Mouse (Mus musculus): ENCODE measurements at regions not wholly inside any gene's neighbourhood (a gene's known extent, or its start where the extent isn't known, plus 50 kb on each side); places are given as distances from the start of the nearest gene placed in this dataset.

DNA sequence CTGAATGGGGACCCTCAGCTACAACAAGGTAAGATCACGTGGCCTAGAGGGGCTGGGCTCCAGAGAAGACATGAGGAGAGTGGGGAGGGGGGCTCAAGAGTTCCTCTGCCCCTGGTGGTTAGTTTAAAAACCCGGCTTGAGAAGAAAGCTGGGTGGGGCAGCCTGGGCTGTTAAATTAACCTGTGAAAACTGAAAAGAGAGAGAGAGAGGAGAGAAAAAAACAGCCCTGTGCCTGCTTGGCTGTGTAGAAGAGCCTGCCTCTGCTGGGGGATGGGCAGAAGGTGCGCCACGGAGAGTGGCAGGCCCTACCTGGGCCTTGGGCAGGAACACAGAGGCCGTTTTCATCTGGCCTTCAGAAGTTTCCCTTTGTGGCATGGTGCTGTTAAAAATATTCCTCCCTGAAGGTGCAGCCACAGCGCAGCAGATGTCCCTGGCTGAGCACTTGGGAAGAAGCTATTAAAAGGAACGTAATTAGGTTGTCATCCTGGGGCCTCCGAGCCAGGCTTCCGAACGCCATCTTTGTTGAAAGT lies 75.0 kb upstream of the Calm2 start:
- Histone ChIP-seq H3K4me3 (ENCODE audit: inconsistent target) (no peak overlapping the region), H3K36me3 (ENCODE audit: inconsistent target) (no peaks in the 10 kb centered on the region), H3K79me2 (ENCODE audit: inconsistent target) (no peaks in the 10 kb centered on the region), H3K27ac (no peak overlapping the region)
- WGBS (ENCODE audit: missing documents): 86% methylated on average over 10 of the region's 10 CpGs

DNA sequence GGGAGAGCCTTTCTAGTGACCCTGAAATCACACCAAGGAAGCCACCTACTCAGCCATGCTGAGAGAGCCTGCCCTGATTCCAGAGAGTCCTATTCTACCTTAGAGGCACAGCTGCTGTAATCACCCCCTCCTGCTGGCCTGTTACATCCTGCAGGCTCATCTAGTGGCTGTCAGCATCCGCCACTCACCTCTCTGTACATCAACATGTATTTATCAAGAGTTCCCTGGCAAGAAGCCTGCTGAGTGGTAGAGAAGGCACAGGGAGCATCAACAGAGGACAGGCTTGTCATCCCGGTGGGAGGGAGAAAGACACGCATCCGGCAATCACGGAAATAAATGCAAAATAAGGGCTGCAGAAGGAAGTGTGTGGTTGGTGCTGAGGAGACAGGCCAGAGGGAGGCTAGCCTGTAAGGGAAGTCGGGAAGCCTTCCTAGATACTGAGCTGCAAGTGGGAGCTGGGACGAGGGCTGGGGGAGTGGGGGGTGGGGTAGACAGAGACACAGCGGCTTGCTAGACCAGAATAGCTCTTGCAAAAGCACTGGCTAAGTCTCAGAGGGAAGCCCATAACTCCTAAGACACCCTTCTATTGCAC lies 75.9 kb upstream of the Calm2 start:
- Histone ChIP-seq H3K36me3 (ENCODE audit: inconsistent target) (no peaks in the 10 kb centered on the region), H3K27ac (no peak overlapping the region), H3K4me3 (ENCODE audit: inconsistent target) (no peak overlapping the region), H3K79me2 (ENCODE audit: inconsistent target) (no peaks in the 10 kb centered on the region)
- WGBS (ENCODE audit: missing documents): 16% methylated on average over 8 of the region's 8 CpGs

DNA sequence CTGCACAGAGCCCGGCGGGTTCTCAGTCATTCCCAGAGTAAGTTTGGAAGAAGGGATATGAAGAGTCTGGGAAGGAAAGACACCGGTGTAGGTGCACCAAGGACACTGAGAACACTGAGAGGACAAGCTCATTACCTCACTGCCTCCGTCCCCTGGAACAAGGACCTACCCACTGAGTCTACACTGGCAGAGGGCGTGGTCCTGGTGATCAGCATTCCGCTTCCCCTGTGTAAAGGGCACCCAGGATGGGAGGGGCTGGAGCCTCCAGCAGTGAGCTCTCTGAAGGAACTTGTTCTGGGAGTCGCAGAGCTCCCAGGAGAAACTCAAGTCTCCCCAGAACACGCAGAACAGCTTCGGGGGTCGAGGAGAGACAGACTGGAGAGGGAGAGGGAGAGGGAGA lies 76.9 kb upstream of the Calm2 start:
- no peak overlapping the region for H3K27ac ChIP-seq
- no peaks in the 10 kb centered on the region for H3K36me3 ChIP-seq (ENCODE audit: inconsistent target)
- H3K79me2 ChIP-seq (ENCODE audit: inconsistent target): no peaks in the 10 kb centered on the region
- H3K4me3 ChIP-seq (ENCODE audit: inconsistent target): no peak overlapping the region
- WGBS (ENCODE audit: missing documents): 89% methylated on average over 7 of the region's 10 CpGs

DNA sequence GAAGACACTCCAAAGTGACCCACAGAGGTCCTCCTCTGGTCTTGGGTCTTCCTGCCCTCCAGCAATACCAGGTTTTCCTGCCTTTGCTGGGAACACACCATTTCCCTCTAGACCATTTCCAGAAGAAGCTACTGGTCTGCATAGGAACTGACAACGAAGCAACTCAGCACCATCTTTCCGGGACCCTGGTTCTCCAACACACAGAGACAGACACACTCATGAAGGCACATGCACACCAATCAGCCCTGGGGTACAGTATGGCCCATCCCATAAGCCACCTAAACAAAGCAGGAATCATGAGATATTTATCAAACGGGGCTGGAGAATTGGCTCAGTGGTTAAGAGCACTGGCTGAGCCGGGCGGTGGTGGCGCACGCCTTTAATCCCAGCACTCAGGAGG lies 80.4 kb upstream of the Calm2 start:
- no peaks in the 10 kb centered on the region for H3K36me3 ChIP-seq (ENCODE audit: inconsistent target)
- H3K27ac ChIP-seq: no peak overlapping the region
- 100% methylated on average over 2 of the region's 7 CpGs for WGBS (ENCODE audit: missing documents)
- no peak overlapping the region for H3K4me3 ChIP-seq (ENCODE audit: inconsistent target)
- H3K79me2 ChIP-seq (ENCODE audit: inconsistent target): no peaks in the 10 kb centered on the region

DNA sequence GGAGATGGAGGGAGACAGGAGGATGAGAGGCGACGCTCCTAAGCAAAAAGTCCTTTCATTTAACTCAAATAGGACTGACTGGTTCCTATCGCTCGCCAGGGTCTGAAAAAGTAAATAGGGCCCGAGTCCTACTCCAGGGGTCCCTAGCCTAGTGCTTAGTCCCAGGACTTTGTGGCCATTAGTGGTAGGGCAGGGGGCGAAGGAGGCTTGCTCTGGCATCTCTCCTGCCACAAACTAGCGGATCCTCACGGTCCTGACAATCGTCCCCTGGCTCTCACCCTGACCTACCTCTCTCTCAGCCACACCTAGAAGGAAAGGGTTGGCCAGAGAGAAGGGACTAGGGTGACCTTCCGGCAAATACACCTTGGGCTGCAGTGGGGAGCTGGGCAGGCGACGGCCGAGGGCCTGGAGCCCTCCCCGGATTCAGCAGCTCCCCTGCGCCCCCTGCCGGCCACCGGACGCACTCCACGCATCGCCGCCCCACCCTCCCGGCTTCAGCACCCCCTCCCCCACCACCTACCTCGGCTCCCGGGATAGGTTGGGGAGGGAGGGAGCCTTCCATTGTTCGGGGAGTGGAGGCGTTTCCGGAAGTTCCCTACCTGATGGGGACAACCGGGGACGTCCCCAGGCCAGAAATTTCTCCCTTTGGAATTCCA lies 83.6 kb upstream of the Calm2 start:
- H3K79me2 ChIP-seq (ENCODE audit: inconsistent target): no peaks in the 10 kb centered on the region
- H3K27ac ChIP-seq: peak overlapping the region; percentile 67
- WGBS (ENCODE audit: missing documents): 29% methylated on average over 29 of the region's 29 CpGs
- H3K4me3 ChIP-seq (ENCODE audit: inconsistent target): peak overlapping the region; percentile 7; the same call in 1 of the 2 replicates
- no peaks in the 10 kb centered on the region for H3K36me3 ChIP-seq (ENCODE audit: inconsistent target)

DNA sequence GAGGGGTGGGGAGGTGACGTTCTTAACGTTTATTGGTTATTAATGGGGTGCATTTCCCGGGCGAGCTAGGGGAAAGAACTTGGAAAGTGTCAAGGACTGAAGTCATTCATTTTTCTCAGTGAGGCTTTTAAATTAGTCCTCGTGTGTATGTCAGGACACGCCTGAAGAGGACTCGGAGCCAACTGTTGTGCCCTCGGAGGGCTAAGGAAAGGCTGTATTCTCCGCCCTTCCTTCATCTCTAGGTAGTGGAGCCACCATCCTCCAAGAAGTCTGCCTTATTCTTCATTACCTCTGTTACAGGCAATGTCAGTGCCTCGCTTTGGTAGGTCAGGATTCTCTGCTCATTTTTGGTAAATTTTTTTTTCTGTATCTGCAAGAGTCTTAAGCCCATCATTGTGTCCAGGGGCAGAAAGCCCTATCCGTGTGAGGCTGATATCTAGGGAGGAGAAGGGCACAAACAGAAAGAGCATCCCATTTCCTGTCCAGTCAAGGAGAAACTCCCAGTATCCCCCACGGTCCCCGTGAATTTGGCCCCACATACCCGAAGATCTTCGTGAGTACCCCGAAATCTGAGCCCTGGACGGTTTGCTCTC lies 84.2 kb upstream of the Calm2 start:
- Histone ChIP-seq H3K4me3 (ENCODE audit: inconsistent target) (peak overlapping the region; percentile 7; the same call in 1 of the 2 replicates), H3K79me2 (ENCODE audit: inconsistent target) (no peaks in the 10 kb centered on the region), H3K36me3 (ENCODE audit: inconsistent target) (no peaks in the 10 kb centered on the region), H3K27ac (peak overlapping the region; percentile 67)
- 50% methylated on average over 17 of the region's 17 CpGs for WGBS (ENCODE audit: missing documents)

DNA sequence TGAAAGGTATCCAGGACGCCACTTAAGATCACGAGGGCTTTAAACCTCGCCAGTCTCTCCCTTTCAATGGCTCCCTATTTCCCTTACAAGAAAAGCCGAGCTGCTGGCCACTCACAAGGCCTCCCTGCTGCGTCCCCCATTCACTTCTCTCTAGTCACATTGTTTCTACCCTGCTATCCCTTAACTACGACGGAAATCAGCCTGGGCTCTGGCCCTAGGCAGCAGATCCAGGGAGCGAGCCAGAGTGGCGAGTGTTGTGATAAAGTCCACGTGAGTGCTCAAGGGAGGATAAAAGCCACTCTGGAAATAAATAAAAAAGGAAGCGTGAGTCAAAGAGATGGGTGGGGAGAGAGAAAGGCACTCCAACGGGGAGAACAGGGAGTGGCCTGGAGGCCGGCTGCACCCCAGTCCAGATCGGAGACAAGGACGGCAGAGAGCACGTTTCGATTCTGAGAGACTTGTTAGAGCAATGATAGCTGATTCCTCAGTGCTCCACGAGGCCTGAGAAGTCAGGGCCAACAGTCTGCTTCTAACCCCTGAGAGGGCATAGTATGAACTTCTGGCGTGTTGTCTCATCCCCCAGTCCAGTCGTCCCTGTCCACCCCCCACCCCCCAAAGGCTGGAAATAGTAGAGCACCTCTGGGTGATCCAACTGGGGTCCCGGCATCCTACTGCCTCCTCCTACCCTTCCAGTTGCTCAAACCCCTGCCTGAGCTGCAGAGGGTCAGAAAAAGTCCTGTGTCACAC lies 84.8 kb upstream of the Calm2 start:
- Histone ChIP-seq H3K79me2 (ENCODE audit: inconsistent target) (no peaks in the 10 kb centered on the region), H3K4me3 (ENCODE audit: inconsistent target) (peak overlapping the region; percentile 7; the same call in 1 of the 2 replicates), H3K27ac (peak overlapping the region; percentile 67), H3K36me3 (ENCODE audit: inconsistent target) (no peaks in the 10 kb centered on the region)
- 31% methylated on average over 21 of the region's 21 CpGs for whole genome bisulfite sequencing (ENCODE audit: missing documents)

DNA sequence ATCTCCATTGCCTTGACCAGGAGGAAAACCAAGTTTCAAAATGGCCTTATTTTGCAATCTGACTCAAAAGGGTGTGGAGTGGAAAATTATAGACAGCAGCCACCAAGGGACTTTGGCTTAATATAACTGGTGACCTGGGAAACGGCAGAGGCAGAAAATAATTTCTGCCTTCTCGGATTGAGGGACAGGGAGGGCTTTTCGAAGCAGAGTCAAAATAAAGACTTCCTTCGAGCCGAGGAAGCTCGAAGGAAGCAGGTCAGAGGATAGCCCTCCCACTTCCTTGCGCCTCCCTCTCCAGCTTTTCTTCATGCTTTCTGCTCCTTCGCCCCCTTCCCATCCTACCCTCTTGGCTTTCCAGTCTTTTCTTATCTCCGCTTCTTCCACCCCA lies 85.4 kb upstream of the Calm2 start:
- H3K27ac ChIP-seq: peak overlapping the region; percentile 67

DNA sequence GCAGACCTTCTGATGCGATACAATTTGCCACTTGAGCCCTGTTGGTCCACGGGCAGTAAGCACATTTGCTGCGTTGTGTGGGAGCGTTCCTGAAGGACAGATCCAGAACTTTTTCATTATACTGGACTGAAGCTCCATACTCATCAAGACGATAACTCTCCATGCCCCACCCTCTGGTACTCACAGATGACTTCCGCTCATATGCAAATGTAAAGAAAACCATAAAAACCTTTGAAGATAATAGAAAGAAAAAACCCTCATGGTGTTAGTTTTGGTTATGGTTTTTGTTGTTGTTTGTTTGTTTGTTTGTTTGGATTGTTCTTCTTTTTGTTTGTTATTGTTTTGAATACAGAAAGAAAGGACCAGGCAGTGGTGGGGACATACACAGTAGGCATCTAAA lies 86.0 kb upstream of the Calm2 start:
- Histone ChIP-seq H3K36me3 (ENCODE audit: inconsistent target) (no peaks in the 10 kb centered on the region), H3K4me3 (ENCODE audit: inconsistent target) (no peak overlapping the region), H3K79me2 (ENCODE audit: inconsistent target) (no peaks in the 10 kb centered on the region), H3K27ac (no peak overlapping the region)
- WGBS (ENCODE audit: missing documents): 84% methylated on average over 6 of the region's 6 CpGs

More for the DNA sequence above, 85.4 kb upstream of the Calm2 start:
- Histone ChIP-seq H3K79me2 (ENCODE audit: inconsistent target) (no peaks in the 10 kb centered on the region), H3K36me3 (ENCODE audit: inconsistent target) (no peaks in the 10 kb centered on the region), H3K4me3 (ENCODE audit: inconsistent target) (no peak overlapping the region)
- 34% methylated on average over 9 of the region's 9 CpGs for WGBS (ENCODE audit: missing documents)

DNA sequence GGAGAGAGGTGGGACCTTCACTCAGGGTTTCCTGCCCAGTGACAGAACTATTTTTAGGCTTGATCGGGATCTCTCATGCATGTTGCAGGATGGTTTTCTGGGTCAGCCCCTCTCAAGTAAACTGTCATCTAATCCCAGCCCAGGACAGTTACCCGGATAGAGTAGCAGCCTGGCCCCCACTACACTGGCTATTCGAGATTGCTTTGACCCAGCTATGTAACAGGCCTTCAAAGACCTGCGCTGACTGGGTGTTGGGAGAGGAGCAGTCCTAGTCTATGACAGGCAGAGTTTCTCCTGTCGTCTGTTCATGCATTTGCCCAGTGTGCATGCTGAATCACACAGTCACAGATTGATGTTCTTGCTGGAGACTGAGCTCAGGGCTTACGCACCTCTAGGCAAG lies 86.2 kb upstream of the Epcam start:
- Histone ChIP-seq H3K79me2 (ENCODE audit: inconsistent target) (no peaks in the 10 kb centered on the region), H3K36me3 (ENCODE audit: inconsistent target) (no peaks in the 10 kb centered on the region), H3K4me3 (ENCODE audit: inconsistent target) (no peak overlapping the region), H3K27ac (no peak overlapping the region)
- WGBS (ENCODE audit: missing documents): 87% methylated on average over 6 of the region's 6 CpGs

DNA sequence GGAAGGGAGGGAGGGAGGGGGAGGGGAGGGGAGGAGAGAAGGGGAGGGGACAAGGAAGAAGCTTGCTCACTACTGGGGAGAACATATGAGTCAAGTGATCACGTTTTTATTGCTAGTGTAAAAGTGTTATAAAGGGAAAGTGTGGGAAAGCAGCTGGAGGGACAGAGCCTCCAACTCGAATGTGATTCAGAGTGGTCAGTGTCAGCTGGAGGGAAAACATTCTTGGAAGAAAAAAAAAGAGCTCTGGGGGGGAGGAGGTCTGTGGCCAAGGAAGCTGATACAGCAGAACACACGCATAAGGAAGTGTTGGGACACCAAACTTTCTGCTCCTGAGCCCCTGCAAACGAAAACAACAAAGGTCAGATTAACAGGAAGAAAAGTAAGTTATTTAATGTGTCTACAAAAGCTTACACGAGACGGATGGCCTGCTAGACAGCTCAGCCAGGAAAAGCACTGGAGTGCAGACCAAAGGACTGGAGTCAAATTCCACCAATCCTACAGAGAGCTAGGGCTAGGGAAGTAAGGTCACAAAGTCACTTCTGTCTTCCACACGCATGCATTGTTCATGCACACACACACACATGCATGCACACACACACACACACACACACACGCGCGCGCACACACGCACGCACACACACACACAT lies 85.1 kb upstream of the Epcam start:
- peak overlapping the region; percentile 42 for H3K27ac ChIP-seq
- WGBS (ENCODE audit: missing documents): 15% methylated on average over 7 of the region's 13 CpGs
- no peaks in the 10 kb centered on the region for H3K79me2 ChIP-seq (ENCODE audit: inconsistent target)
- H3K36me3 ChIP-seq (ENCODE audit: inconsistent target): no peaks in the 10 kb centered on the region
- no peak overlapping the region for H3K4me3 ChIP-seq (ENCODE audit: inconsistent target)

DNA sequence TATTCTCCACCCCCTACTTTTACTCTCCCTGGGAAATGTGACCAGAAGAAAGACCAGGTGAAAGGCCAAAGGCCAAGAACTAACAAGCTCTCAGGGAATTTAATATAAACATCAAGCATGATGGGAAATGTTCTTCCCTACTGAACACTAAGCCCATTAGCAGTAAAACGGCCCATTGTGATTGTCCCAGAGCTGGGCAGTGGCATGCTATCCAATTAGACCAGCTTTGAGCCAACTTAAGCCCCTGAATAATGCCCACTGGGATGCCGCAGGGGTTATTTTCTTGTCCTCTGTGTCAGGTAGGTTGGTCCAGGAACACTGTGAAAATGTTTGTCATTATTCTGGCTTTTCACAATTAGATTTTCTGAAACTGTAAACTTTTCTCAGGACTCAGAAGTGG lies 81.2 kb upstream of the Epcam start:
- 94% methylated on average over 2 of the region's 2 CpGs for WGBS (ENCODE audit: missing documents)
- Histone ChIP-seq H3K4me3 (ENCODE audit: inconsistent target) (no peak overlapping the region), H3K36me3 (ENCODE audit: inconsistent target) (no peaks in the 10 kb centered on the region), H3K79me2 (ENCODE audit: inconsistent target) (no peaks in the 10 kb centered on the region), H3K27ac (no peak overlapping the region)

DNA sequence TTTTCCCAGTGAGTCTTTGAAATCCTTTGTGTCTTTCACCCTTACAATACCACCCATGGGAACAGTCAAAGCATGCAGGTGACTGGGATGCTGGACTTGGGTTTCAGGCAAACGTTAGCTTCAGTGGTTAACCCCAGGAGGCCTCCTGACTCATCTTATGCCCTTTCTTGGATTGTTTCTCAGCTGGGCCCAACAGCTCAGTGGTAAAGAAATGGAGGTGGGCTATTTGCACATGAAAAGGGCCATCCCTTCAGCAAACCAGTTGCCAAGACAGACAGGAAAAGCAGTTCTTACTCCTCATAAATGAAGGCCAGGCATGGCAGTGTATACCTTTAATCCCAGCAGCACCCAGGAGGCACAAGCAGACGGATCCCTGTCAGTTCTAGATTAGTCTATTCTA lies 77.4 kb upstream of the Epcam start:
- H3K4me3 ChIP-seq (ENCODE audit: inconsistent target): no peak overlapping the region
- H3K79me2 ChIP-seq (ENCODE audit: inconsistent target): no peaks in the 10 kb centered on the region
- 90% methylated on average over 2 of the region's 2 CpGs for WGBS (ENCODE audit: missing documents)
- no peaks in the 10 kb centered on the region for H3K36me3 ChIP-seq (ENCODE audit: inconsistent target)
- no peak overlapping the region for H3K27ac ChIP-seq

DNA sequence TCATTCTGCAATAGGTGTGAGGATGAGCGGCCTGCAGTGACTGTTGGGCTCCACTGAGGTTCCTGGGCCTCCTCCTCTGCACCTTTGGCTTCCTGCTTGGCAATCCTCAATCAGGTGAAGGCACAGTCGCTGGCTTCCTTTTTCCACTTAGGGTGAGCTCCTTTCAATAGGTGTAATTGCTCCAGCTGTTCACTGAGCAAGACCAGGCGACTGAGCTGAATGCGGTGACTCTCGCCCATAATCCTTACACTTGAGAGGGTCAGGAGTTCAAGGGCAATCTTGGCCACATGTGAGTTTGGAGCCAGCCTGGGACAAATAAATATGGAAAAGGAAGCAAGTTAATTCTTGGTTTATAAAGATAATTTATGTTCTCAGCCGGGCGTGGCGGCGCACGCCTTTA lies 76.1 kb upstream of the Epcam start:
- H3K79me2 ChIP-seq (ENCODE audit: inconsistent target): no peaks in the 10 kb centered on the region
- no peak overlapping the region for H3K27ac ChIP-seq
- 92% methylated on average over 10 of the region's 10 CpGs for WGBS (ENCODE audit: missing documents)
- no peak overlapping the region for H3K4me3 ChIP-seq (ENCODE audit: inconsistent target)
- no peaks in the 10 kb centered on the region for H3K36me3 ChIP-seq (ENCODE audit: inconsistent target)

Data from macrophage (primary cell).